Mouse (Mus musculus): ENCODE data around the gene Lcn8.

Lcn8 gene

DNA sequence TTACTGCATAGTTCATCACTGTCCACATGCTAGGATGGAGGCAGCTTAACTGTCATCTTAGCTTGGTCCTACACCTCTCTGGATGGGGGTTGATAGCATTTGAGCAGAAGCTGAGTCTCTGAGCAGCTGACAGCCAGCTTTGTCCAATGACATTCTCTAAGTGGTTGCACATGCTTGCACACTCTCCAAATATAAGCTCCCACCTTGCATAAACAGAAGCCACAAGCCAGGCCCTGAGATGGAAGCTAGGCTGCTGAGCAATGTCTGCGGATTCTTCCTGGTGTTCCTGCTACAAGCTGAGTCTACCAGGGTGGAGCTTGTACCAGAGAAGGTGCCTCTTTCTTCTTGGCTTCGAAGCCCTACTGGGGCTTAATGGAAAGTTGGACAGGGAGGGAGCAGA is at the start of gene Lcn8:
Lcn8 (plus strand) TSS at position 219 of the 400 bp plus-strand sequence.
- DNase-seq (ENCODE audit: low spot score in 2 of 2) = no peak

DNA sequence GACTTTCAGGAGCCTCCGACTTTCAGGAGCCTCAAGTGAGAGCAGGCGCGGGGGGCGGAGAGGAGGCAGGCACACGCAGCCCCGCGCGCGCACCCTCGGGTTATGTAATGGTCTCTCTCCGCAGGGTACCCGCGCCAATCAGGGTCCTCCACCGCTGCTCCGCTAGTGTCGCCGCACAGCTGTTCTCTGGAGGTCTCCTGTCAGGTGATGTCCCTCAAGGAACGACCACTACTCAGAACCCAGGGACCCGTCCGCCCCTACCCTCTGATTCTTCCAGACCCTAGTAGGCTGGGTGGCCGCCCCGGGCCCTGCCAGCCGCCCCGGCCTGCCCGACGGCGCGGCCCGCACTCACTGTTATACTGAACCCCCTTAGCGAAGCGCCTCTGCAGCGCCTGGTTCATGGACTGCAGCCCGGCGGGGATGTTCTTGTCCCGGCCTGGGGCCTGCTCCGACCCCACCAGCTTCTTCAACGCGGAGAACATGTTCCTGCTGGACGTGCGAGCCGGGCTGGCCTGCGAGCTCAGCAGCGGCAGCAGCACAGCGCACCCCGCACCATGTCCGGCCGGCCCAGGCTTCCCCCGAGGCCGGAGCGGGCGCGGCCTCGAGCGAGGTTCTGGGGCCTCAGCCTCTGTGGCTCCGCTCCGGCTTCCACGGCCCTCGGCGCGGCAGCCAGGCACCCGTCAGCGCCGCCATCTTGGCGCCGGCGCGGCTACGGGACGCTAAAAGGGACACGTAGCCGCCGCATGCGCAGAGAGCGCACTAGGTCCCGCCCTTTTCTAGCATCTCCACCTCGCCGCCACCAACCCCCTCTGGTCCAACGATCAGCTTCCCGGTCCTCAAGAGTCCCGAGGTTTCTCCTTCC is 44.9 kb upstream of the Lcn8 start, which contains the start of gene Rabl6:
Rabl6 (minus strand) TSS at position 761 of the 862 bp plus-strand sequence.
- DNase-seq (ENCODE audit: low spot score in 2 of 2) = peak; percentile 71 to 80

DNA sequence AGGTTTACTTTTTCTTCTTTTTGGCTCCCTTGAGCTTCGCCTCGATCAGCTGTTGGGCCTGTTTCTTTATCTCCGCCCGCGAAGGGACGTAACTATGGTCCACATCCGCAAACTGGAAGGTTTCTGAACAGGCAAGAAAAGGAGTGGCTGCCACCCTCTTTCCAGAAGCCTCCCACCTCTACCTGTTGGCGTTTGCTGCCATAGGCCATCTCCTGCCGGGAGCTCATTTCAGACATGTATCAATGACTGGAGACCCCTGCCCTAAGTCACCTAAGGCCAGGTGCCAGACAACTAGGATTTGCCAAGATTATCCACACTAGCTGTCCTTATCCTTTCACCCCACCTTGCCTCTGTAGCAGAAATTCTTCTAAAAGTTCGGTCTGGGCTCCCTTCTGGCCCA is 44.2 kb upstream of the Lcn8 start:
- no peak for DNase-seq (ENCODE audit: low spot score in 2 of 2)

DNA sequence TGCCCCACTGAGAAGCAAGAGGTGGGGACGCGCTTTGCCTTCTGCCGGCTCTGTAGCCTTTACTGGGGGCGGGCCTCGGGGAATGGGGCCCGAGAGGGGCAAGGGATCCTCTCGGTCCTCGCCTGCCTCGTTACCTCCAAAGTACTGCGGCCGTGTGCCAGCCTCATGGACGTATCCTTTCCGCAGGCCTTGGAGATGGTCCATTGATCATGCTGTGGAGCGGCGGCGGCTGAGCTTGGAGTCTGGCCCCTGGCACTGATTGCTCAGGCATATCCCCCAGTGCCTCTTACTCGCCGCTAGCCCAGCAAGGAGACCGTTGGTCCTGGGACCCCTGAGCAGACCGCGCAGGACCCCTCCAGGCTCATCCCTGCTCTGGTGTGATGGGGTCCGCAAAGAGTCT is 36.5 kb upstream of the Lcn8 start:
- no peak for DNase-seq (ENCODE audit: low spot score in 2 of 2)

DNA sequence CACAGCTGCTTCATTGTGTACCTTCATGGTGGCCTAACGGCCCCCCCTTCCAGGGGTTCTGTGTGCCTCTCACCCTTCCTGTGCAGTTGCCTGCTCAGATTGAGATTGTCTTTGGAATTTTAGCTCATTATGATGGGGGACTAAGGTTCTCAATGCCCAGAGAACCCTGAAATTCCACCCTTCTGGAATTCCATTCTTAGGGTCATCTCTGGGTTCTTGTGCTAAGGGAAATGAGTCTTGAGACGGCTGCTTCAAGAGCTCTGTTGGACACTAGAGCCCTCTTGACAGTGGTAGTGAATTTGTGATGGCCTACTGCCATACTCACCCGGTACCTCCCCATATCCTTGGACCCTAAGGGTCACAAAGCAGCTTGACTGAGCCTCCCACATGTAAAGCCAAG is 35.3 kb upstream of the Lcn8 start, which contains the start of gene Ccdc183:
Ccdc183 (minus strand) TSS at position 101 of the 400 bp plus-strand sequence.
- no peak for DNase-seq (ENCODE audit: low spot score in 2 of 2)

DNA sequence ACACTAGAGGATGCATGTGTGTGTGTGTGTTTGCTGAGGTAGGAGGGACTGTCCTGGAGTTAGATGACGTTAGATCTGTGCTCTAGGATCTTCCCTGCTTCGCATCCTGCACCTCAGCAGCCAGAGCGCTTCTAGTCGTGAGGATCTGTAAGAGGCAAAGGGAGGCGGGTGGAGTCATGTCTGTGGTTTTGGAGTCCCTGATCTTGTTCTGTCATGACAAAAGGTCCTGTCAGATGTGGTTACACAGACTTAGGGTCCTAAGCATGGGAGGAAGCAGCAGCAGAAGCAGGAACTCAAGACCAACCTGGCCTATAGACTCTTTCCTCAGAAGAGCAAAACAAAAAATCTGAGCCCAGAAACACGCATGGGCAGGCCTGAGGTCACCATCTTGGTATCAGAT is 32.5 kb upstream of the Lcn8 start:
- no peak for DNase-seq (ENCODE audit: low spot score in 2 of 2)

DNA sequence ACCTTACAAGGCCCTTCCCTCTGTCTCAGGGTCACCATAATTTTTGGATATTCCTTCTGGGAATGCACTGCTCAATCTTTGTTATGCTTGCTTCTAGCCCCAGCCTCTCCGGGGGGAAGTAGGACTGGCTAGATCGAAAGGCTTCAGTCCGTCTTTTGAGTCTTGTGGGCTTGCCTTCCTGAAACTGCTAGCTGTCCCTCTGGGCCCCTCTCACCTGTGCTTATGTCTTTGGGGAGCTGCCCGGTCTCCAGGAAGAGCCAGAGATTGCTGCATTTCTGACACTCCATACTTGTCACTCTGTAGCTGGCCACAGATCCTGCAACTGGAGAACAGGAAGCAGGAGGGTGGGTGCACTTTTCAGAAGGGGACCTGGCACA is 32.1 kb upstream of the Lcn8 start:
- DNase-seq (ENCODE audit: low spot score in 2 of 2) = no peak

DNA sequence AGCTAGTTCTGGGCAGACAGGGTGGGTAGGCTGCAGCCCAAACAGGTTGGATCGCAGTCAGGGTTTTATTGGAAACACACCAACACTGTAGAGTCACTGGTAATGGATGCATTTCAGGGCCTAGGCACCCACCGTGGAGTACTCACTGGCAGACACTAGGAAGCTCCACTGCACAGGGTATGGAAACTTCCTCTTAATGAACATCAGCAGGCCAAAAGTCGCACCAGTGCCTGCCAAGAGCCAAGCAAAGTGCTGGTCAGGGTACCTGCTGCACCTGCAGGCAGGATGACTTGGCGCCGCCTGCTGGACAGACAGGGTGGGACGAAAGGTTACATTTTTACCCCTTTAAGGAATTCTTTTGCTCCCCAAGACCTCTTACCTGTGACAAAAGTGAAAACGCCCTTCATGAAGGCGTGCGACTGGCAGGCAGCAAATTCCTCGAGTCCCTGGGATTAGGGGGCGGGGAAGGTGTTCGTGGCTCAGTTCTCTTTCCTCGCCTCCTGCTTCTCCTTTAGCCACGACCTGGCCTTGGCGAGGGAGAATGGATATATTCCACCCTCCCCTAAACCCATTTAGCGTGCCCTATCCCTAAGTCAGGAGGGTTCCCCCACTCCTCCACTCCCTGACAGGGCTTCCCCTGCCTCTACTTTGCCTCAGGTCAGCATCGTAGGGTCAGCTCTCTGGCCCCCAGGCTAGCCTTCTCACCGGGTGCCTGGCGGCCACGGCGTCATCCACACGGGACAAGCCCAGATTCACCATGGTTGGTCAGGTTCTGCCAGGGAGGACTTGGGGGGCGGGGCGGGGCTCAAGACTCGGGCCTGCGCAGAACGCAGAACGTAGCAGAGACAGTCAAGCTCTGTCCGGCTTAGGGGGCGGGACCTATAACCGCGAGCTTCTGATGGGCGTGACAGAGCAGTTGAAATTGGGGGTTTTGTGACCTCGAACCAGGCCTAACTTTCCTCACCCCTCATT is 31.4 kb upstream of the Lcn8 start, which contains the start of gene Tmem141:
Tmem141 (minus strand) TSS at position 777 of the 972 bp plus-strand sequence.
- peak; percentile 29 to 54 for DNase-seq (ENCODE audit: low spot score in 2 of 2)

DNA sequence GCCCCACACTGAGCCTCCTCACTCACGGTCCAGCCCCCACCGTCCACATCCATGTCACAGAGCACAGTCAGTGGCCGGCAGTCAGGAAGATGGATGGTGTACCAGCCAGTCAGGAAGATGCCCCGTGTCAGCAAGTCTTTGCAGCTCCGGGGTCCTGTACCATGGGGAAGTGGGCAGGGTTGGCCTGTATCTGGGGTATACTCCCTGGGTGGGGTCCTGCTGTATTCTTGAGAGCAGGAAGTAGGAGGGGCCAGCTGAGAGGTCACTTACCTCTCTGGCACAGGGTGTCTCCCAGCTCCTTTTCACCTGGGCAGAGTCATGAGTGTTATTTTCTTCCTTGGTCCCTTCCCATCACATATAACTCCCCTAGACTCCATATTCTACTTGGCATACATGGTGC is 26.9 kb upstream of the Lcn8 start:
- no peak for DNase-seq (ENCODE audit: low spot score in 2 of 2)

DNA sequence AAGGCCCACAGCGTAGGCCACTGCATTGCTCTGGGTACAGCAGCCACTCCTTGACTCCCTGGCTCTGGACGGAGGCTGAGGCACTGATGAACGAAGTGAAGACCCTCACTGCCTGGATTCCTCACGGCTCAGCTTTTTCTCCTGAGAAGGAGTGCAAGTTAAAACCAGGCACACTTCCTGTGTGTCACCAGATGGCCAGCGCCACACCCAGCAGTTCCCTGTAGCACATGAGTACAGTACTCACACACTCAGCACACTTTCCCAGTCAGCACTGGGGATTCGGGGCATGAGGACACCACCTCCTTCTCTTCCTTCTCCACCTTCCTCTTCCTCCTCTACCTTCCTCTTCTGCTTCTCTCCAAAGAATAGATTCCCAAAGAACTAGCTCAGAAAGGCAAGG is 25.1 kb upstream of the Lcn8 start, which contains the start of gene Fcna:
Fcna (minus strand) TSS at position 220 of the 400 bp plus-strand sequence.
- DNase-seq (ENCODE audit: low spot score in 2 of 2) = no peak

DNA sequence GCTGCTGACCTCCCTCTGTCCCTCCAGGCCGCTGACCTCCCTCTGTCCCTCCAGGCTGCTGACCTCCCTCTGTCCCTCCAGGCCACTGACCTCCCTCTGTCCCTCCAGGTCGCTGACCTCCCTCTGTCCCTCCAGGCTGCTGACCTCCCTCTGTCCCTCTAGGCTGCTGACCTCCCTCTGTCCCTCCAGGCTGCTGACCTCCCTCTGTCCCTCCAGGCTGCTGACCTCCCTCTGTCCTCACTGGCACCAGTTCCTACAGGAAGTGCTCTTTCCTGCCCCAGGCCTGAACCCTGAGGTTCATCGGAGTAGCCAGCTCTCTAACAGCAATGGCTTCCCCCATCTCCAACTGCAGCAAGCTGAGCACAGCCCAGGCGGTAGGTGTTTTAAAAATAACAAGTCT is 24.2 kb upstream of the Lcn8 start:
- DNase-seq (ENCODE audit: low spot score in 2 of 2) = no peak

DNA sequence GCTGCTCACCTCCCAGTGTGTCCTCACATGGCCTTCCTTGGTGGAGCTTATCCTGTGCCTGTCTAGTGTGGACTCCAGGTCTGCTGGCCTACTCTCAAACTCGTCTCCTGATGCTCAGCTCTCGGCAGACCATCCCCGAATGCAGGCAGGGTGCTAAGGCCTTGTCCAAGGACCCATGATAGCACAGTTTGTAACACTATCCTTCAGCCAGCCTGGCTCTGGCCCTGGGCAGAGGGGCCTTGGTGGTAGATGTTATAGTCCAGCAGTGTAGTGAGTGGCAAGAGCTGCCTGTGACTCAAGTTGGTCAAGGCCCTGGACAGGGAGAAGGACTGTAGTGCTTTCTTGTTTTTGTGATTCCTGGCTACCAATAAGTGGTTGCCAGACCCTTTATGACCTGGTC is 19.3 kb upstream of the Lcn8 start:
- no peak for DNase-seq (ENCODE audit: low spot score in 2 of 2)

DNA sequence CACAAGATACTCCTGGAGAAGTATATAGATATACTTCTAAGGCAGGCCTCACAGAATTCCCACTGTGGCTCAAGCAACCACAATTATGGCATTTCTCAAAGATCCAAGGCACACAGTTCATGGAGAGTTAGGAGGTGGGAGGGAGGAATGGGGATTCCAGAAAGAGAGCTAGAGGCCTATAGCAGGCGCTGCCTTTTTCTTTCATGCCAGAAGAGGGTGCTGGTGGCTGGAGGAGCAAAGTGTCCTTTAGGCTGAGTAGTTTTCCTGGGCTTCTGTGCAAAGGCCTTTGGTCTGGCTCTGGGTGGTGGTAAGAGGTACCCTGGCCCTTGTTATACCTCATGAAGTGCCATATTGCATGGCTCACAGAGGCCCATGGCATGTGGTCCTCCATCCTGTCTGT is 18.9 kb upstream of the Lcn8 start:
- no peak for DNase-seq (ENCODE audit: low spot score in 2 of 2)

DNA sequence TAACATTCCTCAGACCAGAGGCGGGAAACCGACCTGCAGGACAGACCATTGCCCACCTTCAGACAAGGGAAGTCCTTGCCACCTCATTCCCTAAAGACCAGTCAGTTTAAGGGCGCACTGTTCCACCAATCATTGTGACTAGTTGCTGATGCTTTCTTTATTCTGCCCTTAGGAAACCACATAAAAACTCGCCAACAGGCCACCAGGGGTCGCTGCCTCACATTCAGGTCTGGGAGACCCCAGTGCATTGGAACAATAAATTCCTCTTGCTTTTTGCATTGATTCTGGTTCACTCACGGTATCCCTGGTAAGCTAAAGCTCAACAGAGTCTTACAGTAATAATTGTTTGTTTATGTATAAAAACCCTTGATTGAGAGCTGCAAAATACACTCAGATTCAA is 13.0 kb upstream of the Lcn8 start:
- DNase-seq (ENCODE audit: low spot score in 2 of 2) = peak in 1 of 2 experiments; percentile 16

DNA sequence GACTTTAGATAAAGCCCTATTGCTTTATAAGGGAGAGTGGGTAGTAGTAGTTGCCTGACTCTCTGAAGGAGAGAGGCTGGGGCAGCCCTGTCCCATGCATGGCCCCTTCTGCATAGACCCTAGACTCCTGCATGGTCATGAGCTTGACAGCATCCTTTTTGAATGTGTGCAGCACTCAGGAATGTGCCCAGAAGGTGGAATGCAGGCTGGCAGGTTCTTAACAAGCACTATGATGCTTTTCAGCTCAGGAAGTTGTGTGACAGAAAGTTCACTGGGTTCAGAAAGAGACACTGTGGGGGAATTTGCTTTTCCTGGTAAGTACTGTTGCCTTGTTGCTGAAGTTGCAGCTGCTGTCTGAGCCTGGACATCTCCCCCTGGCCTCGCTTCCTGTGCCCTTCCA is 1.6 kb downstream of the Lcn8 start:
- DNase-seq (ENCODE audit: low spot score in 2 of 2) = no peak

DNA sequence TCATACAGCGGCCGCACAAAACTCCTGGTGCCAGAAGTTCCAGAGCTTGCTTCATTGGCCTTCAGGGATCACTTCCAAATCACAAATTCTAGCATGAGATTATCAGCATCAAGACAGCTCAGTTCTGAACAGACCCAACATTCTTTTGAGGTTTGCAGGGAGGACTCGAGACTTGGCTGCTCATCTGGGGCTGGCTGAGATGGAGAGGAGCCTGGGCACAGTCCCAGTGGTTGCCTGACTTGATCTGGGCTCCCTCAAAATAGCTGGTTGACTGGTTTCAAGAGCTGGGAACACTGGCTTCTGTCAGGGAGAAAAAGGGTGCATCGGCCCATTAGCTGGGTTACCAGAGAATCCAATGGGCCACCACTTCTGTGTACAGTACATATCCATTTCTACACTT is 3.8 kb downstream of the Lcn8 start:
- DNase-seq (ENCODE audit: low spot score in 2 of 2) = no peak

DNA sequence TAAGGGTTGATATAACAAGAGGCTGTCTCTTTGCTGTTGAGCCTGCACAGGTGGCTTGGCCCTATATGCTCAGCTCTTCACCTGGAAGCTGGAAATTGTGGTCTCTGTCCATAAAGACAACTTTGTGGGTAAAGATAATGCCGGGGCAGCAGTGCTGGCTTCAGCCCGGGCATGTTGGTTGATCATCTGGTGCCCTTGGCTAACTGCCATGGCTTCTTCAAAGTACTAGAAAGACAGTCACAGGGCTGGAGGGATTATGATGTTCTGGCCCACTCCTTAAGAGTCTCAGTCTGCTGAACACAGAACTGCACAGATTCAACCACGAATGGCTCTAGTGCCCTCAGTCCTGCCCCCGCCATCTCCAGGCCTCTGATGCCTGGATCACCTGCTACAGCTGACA is 4.3 kb downstream of the Lcn8 start:
- DNase-seq (ENCODE audit: low spot score in 2 of 2) = no peak

DNA sequence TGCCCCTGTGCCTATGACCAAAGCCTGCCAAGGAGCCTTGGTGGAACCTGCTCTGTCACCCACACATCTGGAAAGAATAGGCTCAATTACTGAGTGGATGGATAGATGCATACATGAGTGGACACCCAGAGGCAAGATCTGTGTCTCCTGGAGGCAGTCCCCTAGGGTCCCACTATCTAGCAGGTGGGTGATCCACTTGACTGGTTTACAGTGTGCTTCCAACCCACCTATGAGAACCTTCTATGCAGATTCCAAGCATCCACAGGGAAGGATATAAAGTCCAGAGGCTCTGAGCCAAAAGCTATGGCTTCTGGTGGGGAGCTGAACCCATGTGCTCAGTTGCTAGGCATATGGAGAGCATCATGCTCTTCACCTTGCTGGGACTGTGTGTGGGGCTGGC is 4.7 kb downstream of the Lcn8 start, which contains the start of gene Lcn5:
Lcn5 (plus strand) TSS at position 301 of the 400 bp plus-strand sequence.
- DNase-seq (ENCODE audit: low spot score in 2 of 2) = no peak

DNA sequence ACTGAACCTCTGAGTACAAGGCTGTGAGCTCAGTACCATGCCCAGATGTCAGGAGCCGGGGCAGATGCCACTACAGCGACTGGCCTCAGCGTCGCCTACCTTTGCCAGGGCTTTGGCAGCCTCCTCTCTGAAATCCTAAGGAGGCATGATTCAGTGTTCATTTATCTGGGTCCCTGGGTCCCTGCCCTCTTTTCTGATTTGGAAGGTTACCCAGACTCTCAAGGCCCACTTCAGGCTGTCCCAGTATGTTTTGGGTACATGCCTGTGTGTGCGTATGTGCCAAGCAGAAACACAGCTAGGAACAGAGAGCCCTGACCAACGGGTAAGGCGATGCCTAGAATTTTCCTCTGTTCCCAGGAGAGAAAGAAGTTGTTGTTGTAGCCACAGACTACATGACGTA is 7.4 kb downstream of the Lcn8 start:
- DNase-seq (ENCODE audit: low spot score in 2 of 2) = no peak

DNA sequence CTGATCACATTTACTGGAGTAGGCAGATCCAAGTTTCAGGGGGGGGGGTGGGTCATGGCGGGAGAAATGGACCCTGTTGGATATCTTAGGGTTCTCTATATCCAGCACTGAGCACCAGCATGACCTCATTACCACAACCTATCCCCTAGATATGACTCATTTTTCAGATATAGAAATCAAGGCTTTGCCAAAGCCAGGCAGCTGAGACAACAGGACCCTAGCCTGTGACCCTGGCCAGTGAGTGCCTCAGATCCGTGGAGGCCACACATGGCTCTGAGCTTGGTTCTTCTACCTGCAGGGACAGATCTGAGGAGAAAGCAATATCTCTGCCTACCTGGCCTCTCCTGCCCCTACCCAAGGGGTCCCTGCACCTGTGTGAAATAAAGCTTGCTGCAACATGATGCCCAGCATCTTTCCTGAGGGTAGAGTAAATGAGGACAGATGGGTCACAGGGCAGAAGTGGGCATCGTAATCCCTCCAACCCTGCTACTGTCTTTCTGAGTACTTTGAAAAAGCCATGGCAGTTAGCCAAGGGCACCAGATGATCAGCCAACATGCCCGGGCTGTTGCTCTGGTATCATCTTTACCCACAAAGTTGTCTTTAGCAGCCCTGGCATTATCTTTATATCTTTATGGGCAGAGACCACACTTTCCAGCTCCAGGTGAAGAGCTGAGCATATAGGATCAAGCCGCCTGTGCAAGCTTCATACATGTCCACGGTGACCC is 8.5 kb downstream of the Lcn8 start:
- DNase-seq (ENCODE audit: low spot score in 2 of 2) = no peak

DNA sequence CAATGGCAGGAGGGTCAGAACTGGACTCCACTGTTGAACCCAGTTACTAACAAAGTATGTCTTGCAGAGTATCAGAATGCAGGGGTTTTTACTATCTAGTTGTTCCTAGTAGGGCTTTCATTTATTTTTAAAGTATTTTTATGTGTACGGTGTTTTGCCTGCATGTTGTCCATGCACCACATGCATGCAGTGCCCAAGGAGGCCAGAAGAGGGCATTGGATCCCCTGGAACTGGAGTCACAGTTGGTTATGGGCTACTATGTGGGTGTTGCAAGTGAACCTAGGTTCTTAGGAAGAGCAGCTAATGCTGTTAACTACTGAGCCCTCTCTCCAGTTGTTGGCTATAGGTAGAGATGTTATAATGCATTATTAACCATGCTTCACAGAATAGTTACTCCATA is 10.6 kb downstream of the Lcn8 start:
- DNase-seq (ENCODE audit: low spot score in 2 of 2) = peak in 1 of 2 experiments; percentile 27

DNA sequence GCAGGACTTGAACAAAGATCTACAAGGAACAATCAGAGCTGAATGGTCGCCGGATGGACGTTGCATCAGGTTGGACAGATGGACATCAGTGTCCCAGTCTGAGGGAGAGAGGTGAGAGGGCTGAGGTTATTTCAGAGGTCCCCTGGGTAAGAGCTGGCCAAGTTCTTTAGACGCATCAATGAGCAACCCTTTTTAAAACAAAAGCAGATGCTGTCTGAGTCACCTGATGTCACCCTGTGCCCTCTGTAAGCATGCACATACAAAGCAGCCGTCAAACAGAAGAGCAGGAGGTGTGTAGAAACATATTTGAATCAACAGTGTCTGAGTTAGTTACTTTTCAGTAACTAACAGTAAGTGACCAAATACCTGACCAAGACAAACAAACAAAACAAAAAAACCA is 11.2 kb downstream of the Lcn8 start:
- no peak for DNase-seq (ENCODE audit: low spot score in 2 of 2)

All from spleen, postnatal 14 days (tissue).